Mouse (Mus musculus) ES-E14 (cell line): ENCODE results near the gene Slc7a6os. TPM values are rescaled to one million over a fixed set of nuclear protein-coding genes. Genes with fewer than 3 reads are reported as not detected.
A peak's percentile ranks its signal among the peaks of the same experiment; 100 is the strongest.

Experiments
- DNase-seq: peaks from one replicate; pipeline ENCODE4 v3.0.0-alpha.2; 2013; ENCODE audit warnings: low read depth, low spot score
- H3K27ac ChIP-seq: 2 replicates; pipeline ENCODE4 v1.5.1; 2012; ENCODE audit warnings: low read depth, mild to moderate bottlenecking, low read length, moderate library complexity, mixed read lengths; ENCODE audit not compliant: poor library complexity, insufficient read depth, severe bottlenecking
- H3K36me3 ChIP-seq: 2 replicates; pipeline ENCODE4 v1.6.1; 2012; ENCODE audit warnings: mild to moderate bottlenecking, low read length, moderate library complexity, mixed read lengths; ENCODE audit not compliant: control insufficient read depth, poor library complexity, insufficient read depth, severe bottlenecking
- H3K4me1 ChIP-seq, 2 experiments: fragments of 150-350 bp in 1 of 2; sonication (generic) in 1 of 2; 2 replicates each; pipeline ENCODE4 v1.6.1; 2012; ENCODE audit warnings: low read length in 2 of 2, mild to moderate bottlenecking in 1 of 2, mixed read lengths in 1 of 2; ENCODE audit not compliant: control insufficient read depth in 2 of 2, insufficient read depth in 2 of 2, poor library complexity in 1 of 2
- H3K4me3 ChIP-seq, 2 experiments: fragments of 150-350 bp in 1 of 2; sonication (generic) in 1 of 2; 2 replicates each; pipeline ENCODE4 v1.5.1; 2012; ENCODE audit warnings: low read length in 2 of 2, low read depth in 1 of 2, mild to moderate bottlenecking in 1 of 2, mixed read lengths in 1 of 2; ENCODE audit not compliant: insufficient read depth in 1 of 2, poor library complexity in 1 of 2, severe bottlenecking in 1 of 2
- H3K9ac ChIP-seq: 2 replicates; pipeline ENCODE4 v1.6.1; 2012; ENCODE audit warnings: low read depth, mild to moderate bottlenecking, low read length, mixed read lengths; ENCODE audit not compliant: poor library complexity, insufficient read depth, severe bottlenecking
- H3K9me3 ChIP-seq: fragments of 150-350 bp; sonication (generic); 2 replicates; pipeline ENCODE4 v1.6.1; 2012; ENCODE audit warnings: low read depth, mild to moderate bottlenecking, low read length; ENCODE audit not compliant: control insufficient read depth, insufficient read depth
- CHD2 ChIP-seq: IDR thresholded peaks from 2 replicates; pipeline ENCODE4 v1.6.1; 2014; ENCODE audit warnings: mild to moderate bottlenecking, low read depth, low read length, inconsistent platforms
- HCFC1 ChIP-seq: IDR thresholded peaks from 2 replicates; pipeline ENCODE4 v1.6.1; 2012; ENCODE audit warnings: low read length, inconsistent platforms, borderline replicate concordance; ENCODE audit not compliant: insufficient read depth
- MAFK ChIP-seq: IDR thresholded peaks from 2 replicates; pipeline ENCODE4 v1.6.1; 2014; ENCODE audit warnings: mild to moderate bottlenecking, low read depth, low read length, inconsistent platforms; ENCODE audit not compliant: insufficient read depth
- ZC3H11A ChIP-seq: IDR thresholded peaks from 2 replicates; pipeline ENCODE4 v1.6.1; 2012; ENCODE audit warnings: low read depth, mild to moderate bottlenecking, inconsistent platforms, low read length, borderline replicate concordance
- ZNF384 ChIP-seq: IDR thresholded peaks from 2 replicates; pipeline ENCODE4 v1.6.1; 2012; ENCODE audit warnings: low read depth, low read length, inconsistent platforms
- in situ Hi-C, 2 experiments: fragments of 600-800 bp; cut with MboI; formaldehyde crosslinking; loops; one replicate each; pipeline ENCODE4 v1.15.1; 2025; ENCODE audit warnings: low sequenced_read_pairs in 2 of 2, inconsistent platforms in 1 of 2; ENCODE audit not compliant: unreplicated experiment in 2 of 2
- total RNA-seq: library from RNA; depleted of rRNA; stranded (reverse); fragments of 300-350 nt; gene quantifications from 2 replicates; pipeline ENCODE4 v1.2.3, GENCODE M21; 2012

Gene Slc7a6os
- total RNA-seq, 1 experiment, result 69.1 TPM

DNA sequence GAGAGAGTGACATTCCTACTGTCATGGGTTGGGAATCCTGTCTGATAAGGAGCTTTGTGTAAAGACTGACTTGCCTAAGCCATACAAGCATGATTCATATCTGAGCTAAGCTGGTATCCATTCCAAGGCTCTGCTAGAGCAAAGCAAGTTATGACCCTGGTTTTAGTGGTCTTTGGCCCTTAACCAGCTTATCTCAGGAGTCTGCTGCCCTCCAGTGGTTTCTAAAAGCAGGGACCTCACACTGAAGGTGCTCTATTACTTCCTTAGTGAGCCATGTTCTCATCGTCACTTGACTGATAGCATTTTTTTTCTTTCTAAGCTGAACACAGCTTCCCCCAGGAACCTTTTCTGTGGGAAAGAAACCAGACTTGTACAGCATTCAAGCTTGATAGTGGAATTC is 12.0 kb downstream of the Slc7a6os start:
- TF ChIP-seq ZC3H11A (0 out of 2 replicates have a peak, but pooled peaks have one; percentile 21), HCFC1 (no peak), CHD2 (no peak), ZNF384 (0 out of 2 replicates have a peak, but pooled peaks have one; percentile 47), MAFK (no peak)
- no peaks in the 10 kb centered on the region for H3K9me3 ChIP-seq
- in situ Hi-C loops, result no loop called here

DNA sequence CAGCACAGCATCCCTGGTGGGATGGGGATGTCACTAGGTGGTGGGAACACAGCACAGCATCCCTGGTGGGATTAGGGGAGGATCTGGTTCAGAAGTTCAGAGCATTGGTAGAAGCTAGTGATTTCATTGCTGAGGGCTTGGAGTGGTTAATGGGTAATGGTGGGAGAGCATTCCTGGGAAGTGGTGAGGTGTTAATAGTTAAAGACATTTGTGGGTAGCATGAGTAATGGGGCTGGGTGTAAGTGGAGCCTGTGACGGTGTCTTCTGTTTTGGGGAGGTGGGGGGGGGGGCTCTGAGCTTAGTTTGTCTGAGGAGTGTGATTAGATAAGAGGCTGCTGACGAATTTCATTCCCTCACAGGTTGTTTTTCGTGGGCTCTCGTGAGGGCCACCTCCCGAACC is 16.7 kb downstream of the Slc7a6os start:
- in situ Hi-C loops, result no loop called here
- no peak for DNase-seq
- H3K9me3 ChIP-seq, result no peaks in the 10 kb centered on the region
- H3K36me3 ChIP-seq, result peaks cover 26% of the 10 kb centered on the region
- no peak overlapping the region for H3K27ac ChIP-seq
- H3K9ac ChIP-seq, result no peak overlapping the region
- H3K4me3 ChIP-seq, result no peak overlapping the region
- TF ChIP-seq MAFK (no peak), CHD2 (no peak), ZC3H11A (no peak), HCFC1 (no peak), ZNF384 (no peak)
- no peaks in the 10 kb centered on the region for H3K4me1 ChIP-seq

More for the DNA sequence above, 12.0 kb downstream of the Slc7a6os start:
- Histone ChIP-seq H3K9ac (no peak overlapping the region), H3K36me3 (peaks cover 40% of the 10 kb centered on the region), H3K27ac (no peak overlapping the region), H3K4me3 (no peak overlapping the region), H3K4me1 (no peaks in the 10 kb centered on the region)
- DNase-seq, result no peak

DNA sequence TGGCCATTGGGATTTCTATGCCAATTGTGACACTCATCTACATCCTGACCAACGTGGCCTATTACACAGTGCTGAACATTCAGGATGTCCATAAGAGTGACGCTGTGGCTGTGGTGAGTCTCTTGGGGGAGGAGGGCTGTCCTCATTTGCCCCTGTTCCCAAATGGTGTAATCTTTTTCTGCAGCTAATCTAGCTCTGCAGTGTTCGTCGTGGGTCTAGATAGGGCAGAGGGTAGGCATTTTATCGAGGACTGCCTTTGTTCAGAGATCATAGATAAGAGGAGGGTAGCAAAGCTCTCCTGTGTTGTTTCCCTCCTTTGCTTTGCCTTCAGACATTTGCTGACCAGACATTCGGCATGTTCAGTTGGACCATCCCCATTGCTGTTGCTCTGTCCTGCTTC is 17.6 kb downstream of the Slc7a6os start:
- no peak overlapping the region for H3K4me3 ChIP-seq
- DNase-seq, result no peak
- H3K36me3 ChIP-seq, result peaks cover 25% of the 10 kb centered on the region
- H3K9me3 ChIP-seq, result no peaks in the 10 kb centered on the region
- H3K27ac ChIP-seq, result no peak overlapping the region
- TF ChIP-seq HCFC1, result no peak
- no peak for TF ChIP-seq ZC3H11A
- TF ChIP-seq MAFK, result no peak
- no peak for TF ChIP-seq ZNF384
- TF ChIP-seq CHD2, result no peak
- no peak overlapping the region for H3K9ac ChIP-seq
- H3K4me1 ChIP-seq, result no peaks in the 10 kb centered on the region
- in situ Hi-C loops, result no loop called here

DNA sequence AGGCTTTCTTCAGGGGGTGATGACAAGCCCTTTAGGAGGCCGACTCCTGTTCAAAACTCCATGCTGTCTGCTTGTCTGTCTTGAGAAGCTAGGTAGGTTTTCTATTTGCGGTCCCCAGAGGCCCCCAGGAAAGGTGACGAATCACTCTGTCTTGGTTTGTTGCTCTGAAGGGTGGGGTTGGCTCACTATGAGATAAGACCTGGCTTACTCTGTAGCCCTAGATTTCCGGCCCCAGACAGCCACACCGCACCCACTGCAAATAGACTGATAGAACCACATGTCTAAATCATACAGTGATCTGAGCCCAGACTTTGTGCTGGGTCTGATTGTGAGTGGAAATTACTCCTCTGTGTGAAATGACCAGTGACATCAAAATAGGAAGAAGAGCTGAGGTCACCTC is 19.1 kb downstream of the Slc7a6os start:
- H3K36me3 ChIP-seq, result peaks cover 21% of the 10 kb centered on the region
- no peak overlapping the region for H3K9ac ChIP-seq
- no peaks in the 10 kb centered on the region for H3K9me3 ChIP-seq
- no peak overlapping the region for H3K27ac ChIP-seq
- no peak for DNase-seq
- H3K4me3 ChIP-seq, result no peak overlapping the region
- in situ Hi-C loops, result no loop called here
- no peak for TF ChIP-seq ZNF384
- no peak for TF ChIP-seq HCFC1
- no peak for TF ChIP-seq MAFK
- TF ChIP-seq CHD2, result no peak
- TF ChIP-seq ZC3H11A, result no peak
- H3K4me1 ChIP-seq, result no peaks in the 10 kb centered on the region

DNA sequence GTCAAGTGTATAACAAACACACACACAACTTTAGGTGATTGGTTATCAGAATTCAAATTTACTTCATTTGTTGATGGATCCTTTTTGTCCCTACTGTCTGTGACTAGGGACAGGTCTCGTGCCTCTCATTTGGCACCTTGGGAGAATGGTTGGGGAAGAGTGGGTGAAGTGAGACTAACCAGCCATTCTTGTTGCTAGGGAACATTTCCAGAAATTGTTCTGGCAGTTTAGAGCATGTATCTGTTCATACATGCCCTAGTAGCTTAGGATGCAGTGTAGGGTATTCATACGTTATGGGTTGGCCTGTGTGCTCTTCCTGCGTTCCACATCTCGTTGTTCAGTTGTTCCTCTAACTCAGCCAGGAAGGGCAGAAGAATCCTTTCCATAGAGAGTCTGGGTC is 21.6 kb downstream of the Slc7a6os start:
- TF ChIP-seq MAFK (no peak), CHD2 (no peak), ZNF384 (no peak), ZC3H11A (no peak), HCFC1 (no peak)
- H3K9ac ChIP-seq, result no peak overlapping the region
- H3K36me3 ChIP-seq, result peaks cover 7% of the 10 kb centered on the region
- H3K4me1 ChIP-seq, result no peaks in the 10 kb centered on the region
- no peaks in the 10 kb centered on the region for H3K9me3 ChIP-seq
- H3K27ac ChIP-seq, result no peak overlapping the region
- no peak for DNase-seq
- no peak overlapping the region for H3K4me3 ChIP-seq
- in situ Hi-C loops, result no loop called here
